Mouse (Mus musculus) limb, embryonic 13.5 days (tissue): ENCODE measurements around the gene Yipf2. TPM values are rescaled to one million over a fixed set of nuclear protein-coding genes. Genes with fewer than 3 reads are reported as not detected.

ENCODE experiments used
- ATAC-seq: fragments of 200-750 bp; cut with Nextera tagmentation; 2 replicates; pipeline ENCODE4 v1.8.0; 2017; ENCODE audit warnings: low read depth, moderate number of reproducible peaks, moderate TSS enrichment; ENCODE audit not compliant: low FRiP score
- H3K27ac ChIP-seq: fragments of 300-500 bp; sonication (generic); 2 replicates; pipeline ENCODE4 v1.5.1; 2015; ENCODE audit warnings: inconsistent platforms, mild to moderate bottlenecking, moderate library complexity
- H3K27me3 ChIP-seq: fragments of 300-500 bp; sonication (generic); 2 replicates; pipeline ENCODE4 v1.6.1; 2015; ENCODE audit warnings: mild to moderate bottlenecking, inconsistent platforms
- H3K36me3 ChIP-seq: fragments of 300-500 bp; sonication (generic); 2 replicates; pipeline ENCODE4 v1.6.1; 2015; ENCODE audit warnings: inconsistent platforms, mild to moderate bottlenecking, moderate library complexity
- H3K4me1 ChIP-seq: fragments of 300-500 bp; sonication (generic); 2 replicates; pipeline ENCODE4 v1.6.1; 2015; ENCODE audit warnings: inconsistent platforms
- H3K4me2 ChIP-seq: fragments of 300-500 bp; sonication (generic); replicated peaks from 2 replicates; pipeline ENCODE4 v1.6.1; 2015; ENCODE audit warnings: inconsistent platforms, mild to moderate bottlenecking, moderate library complexity
- H3K4me3 ChIP-seq: fragments of 300-500 bp; sonication (generic); 2 replicates; pipeline ENCODE4 v1.5.1; 2015; ENCODE audit warnings: moderate library complexity, mild to moderate bottlenecking, inconsistent platforms
- H3K9ac ChIP-seq: fragments of 300-500 bp; sonication (generic); 2 replicates; pipeline ENCODE4 v1.6.1; 2015; ENCODE audit warnings: mild to moderate bottlenecking, inconsistent platforms
- H3K9me3 ChIP-seq: fragments of 300-500 bp; sonication (generic); 2 replicates; pipeline ENCODE4 v1.6.1; 2016; ENCODE audit warnings: inconsistent platforms
- WGBS: fragments of 180-500 bp; shearing (Covaris S2); methylation state at CpG from one replicate; pipeline ENCODE4 v1.1.7; 2015; 5-methylcytosine and 5-hydroxymethylcytosine counted together
- polyA plus RNA-seq: library from polyadenylated mRNA; unstranded; fragments of >200 nt; fragmentation: Nextera tagmentation; extraction: Ambion mirVana; gene quantifications from 2 replicates; pipeline ENCODE4 v1.2.1, GENCODE M21; 2015

Gene Yipf2
- polyA plus RNA-seq, 1 experiment from 2014 or later: 23.9 TPM

GRCm38 (mm10) chr9:21568657-21569255 lies 23.9 kb downstream of the Yipf2 start:
- Histone ChIP-seq H3K4me2 (no peak overlapping the region), H3K4me1 (no peaks in the 10 kb centered on the region), H3K9me3 (no peaks in the 10 kb centered on the region), H3K4me3 (no peak overlapping the region), H3K27me3 (no peaks in the 10 kb centered on the region), H3K9ac (no peak overlapping the region), H3K27ac (no peak overlapping the region), H3K36me3 (peaks cover 55% of the 10 kb centered on the region)
- 84% methylated on average over 8 of the region's 8 CpGs for WGBS
- ATAC-seq: no peak

GRCm38 (mm10) chr9:21567051-21567450 lies 25.6 kb downstream of the Yipf2 start:
- no peak overlapping the region for H3K27ac ChIP-seq
- no peaks in the 10 kb centered on the region for H3K27me3 ChIP-seq
- no peak overlapping the region for H3K9ac ChIP-seq
- no peaks in the 10 kb centered on the region for H3K9me3 ChIP-seq
- no peak for ATAC-seq
- no peaks in the 10 kb centered on the region for H3K4me1 ChIP-seq
- 85% methylated on average over 2 of the region's 2 CpGs for WGBS
- H3K36me3 ChIP-seq: peaks cover 47% of the 10 kb centered on the region
- H3K4me3 ChIP-seq: no peak overlapping the region
- H3K4me2 ChIP-seq: no peak overlapping the region

GRCm38 (mm10) chr9:21566538-21566937 lies 26.1 kb downstream of the Yipf2 start:
- Histone ChIP-seq H3K9me3 (no peaks in the 10 kb centered on the region), H3K36me3 (peaks cover 46% of the 10 kb centered on the region), H3K27me3 (no peaks in the 10 kb centered on the region), H3K4me3 (no peak overlapping the region), H3K4me2 (no peak overlapping the region), H3K9ac (no peak overlapping the region), H3K4me1 (no peaks in the 10 kb centered on the region), H3K27ac (no peak overlapping the region)
- no peak for ATAC-seq
- 76% methylated on average over 1 of the region's 1 CpGs for WGBS

GRCm38 (mm10) chr9:21565004-21565586 lies 27.5 kb downstream of the Yipf2 start:
- no peak overlapping the region for H3K27ac ChIP-seq
- no peaks in the 10 kb centered on the region for H3K27me3 ChIP-seq
- no peak overlapping the region for H3K4me3 ChIP-seq
- H3K36me3 ChIP-seq: peaks cover 38% of the 10 kb centered on the region
- H3K4me2 ChIP-seq: no peak overlapping the region
- no peaks in the 10 kb centered on the region for H3K9me3 ChIP-seq
- 88% methylated on average over 4 of the region's 4 CpGs for WGBS
- H3K9ac ChIP-seq: no peak overlapping the region
- ATAC-seq: no peak
- H3K4me1 ChIP-seq: no peaks in the 10 kb centered on the region

- H3K27me3 ChIP-seq: no peaks in the 10 kb centered on the region
- WGBS: 77% methylated on average over 1 of the region's 1 CpGs
- no peak for ATAC-seq
- H3K4me2 ChIP-seq: no peak overlapping the region
- H3K4me3 ChIP-seq: no peak overlapping the region
- H3K9me3 ChIP-seq: no peaks in the 10 kb centered on the region
- peaks cover 31% of the 10 kb centered on the region for H3K36me3 ChIP-seq
- no peaks in the 10 kb centered on the region for H3K4me1 ChIP-seq
- H3K9ac ChIP-seq: no peak overlapping the region
- no peak overlapping the region for H3K27ac ChIP-seq
These were observed 28.2 kb downstream of the Yipf2 start for GRCm38 (mm10) chr9:21564420-21564819.

GRCm38 (mm10) chr9:21559151-21559550 lies 33.5 kb downstream of the Yipf2 start:
- no peak overlapping the region for H3K4me3 ChIP-seq
- no peak overlapping the region for H3K9ac ChIP-seq
- H3K9me3 ChIP-seq: no peaks in the 10 kb centered on the region
- H3K4me2 ChIP-seq: no peak overlapping the region
- ATAC-seq: no peak
- H3K36me3 ChIP-seq: peaks cover 50% of the 10 kb centered on the region
- WGBS: 95% methylated on average over 3 of the region's 3 CpGs
- no peak overlapping the region for H3K27ac ChIP-seq
- H3K27me3 ChIP-seq: no peaks in the 10 kb centered on the region
- no peaks in the 10 kb centered on the region for H3K4me1 ChIP-seq

GRCm38 (mm10) chr9:21558366-21558765 lies 34.3 kb downstream of the Yipf2 start:
- ATAC-seq: no peak
- 91% methylated on average over 4 of the region's 4 CpGs for WGBS

GRCm38 (mm10) chr9:21557556-21557955 lies 35.1 kb downstream of the Yipf2 start:
- 97% methylated on average over 2 of the region's 2 CpGs for WGBS
- Histone ChIP-seq H3K27ac (no peak overlapping the region), H3K9me3 (no peaks in the 10 kb centered on the region), H3K27me3 (no peaks in the 10 kb centered on the region), H3K4me2 (no peak overlapping the region), H3K36me3 (peaks cover 59% of the 10 kb centered on the region), H3K9ac (no peak overlapping the region), H3K4me3 (no peak overlapping the region), H3K4me1 (no peaks in the 10 kb centered on the region)
- no peak for ATAC-seq

More at GRCm38 (mm10) chr9:21558366-21558765, 34.3 kb downstream of the Yipf2 start:
- no peak overlapping the region for H3K27ac ChIP-seq
- H3K9me3 ChIP-seq: no peaks in the 10 kb centered on the region
- H3K4me1 ChIP-seq: no peaks in the 10 kb centered on the region
- H3K9ac ChIP-seq: no peak overlapping the region
- no peaks in the 10 kb centered on the region for H3K27me3 ChIP-seq
- no peak overlapping the region for H3K4me2 ChIP-seq
- peaks cover 57% of the 10 kb centered on the region for H3K36me3 ChIP-seq
- H3K4me3 ChIP-seq: no peak overlapping the region

GRCm38 (mm10) chr9:21556996-21557395 lies 35.6 kb downstream of the Yipf2 start:
- no peak for ATAC-seq
- Histone ChIP-seq H3K4me1 (no peaks in the 10 kb centered on the region), H3K4me2 (no peak overlapping the region)

GRCm38 (mm10) chr9:21555198-21555742 lies 37.4 kb downstream of the Yipf2 start:
- Histone ChIP-seq H3K9ac (no peak overlapping the region), H3K9me3 (no peaks in the 10 kb centered on the region), H3K4me1 (no peaks in the 10 kb centered on the region), H3K4me2 (no peak overlapping the region), H3K27ac (no peak overlapping the region), H3K4me3 (no peak overlapping the region), H3K36me3 (peaks cover 61% of the 10 kb centered on the region), H3K27me3 (no peaks in the 10 kb centered on the region)
- 82% methylated on average over 6 of the region's 6 CpGs for WGBS
- ATAC-seq: no peak

More at GRCm38 (mm10) chr9:21556996-21557395, 35.6 kb downstream of the Yipf2 start:
- no peaks in the 10 kb centered on the region for H3K9me3 ChIP-seq
- H3K9ac ChIP-seq: no peak overlapping the region
- H3K27me3 ChIP-seq: no peaks in the 10 kb centered on the region
- no peak overlapping the region for H3K4me3 ChIP-seq
- WGBS: 92% methylated on average over 2 of the region's 2 CpGs
- H3K36me3 ChIP-seq: peaks cover 58% of the 10 kb centered on the region
- H3K27ac ChIP-seq: no peak overlapping the region

- no peak overlapping the region for H3K27ac ChIP-seq
- no peak overlapping the region for H3K4me3 ChIP-seq
- H3K4me2 ChIP-seq: no peak overlapping the region
- no peaks in the 10 kb centered on the region for H3K9me3 ChIP-seq
- peaks cover 62% of the 10 kb centered on the region for H3K36me3 ChIP-seq
- H3K9ac ChIP-seq: no peak overlapping the region
- no peak for ATAC-seq
- H3K4me1 ChIP-seq: peaks cover 6% of the 10 kb centered on the region
- WGBS: 79% methylated on average over 6 of the region's 6 CpGs
- no peaks in the 10 kb centered on the region for H3K27me3 ChIP-seq
These were observed 38.9 kb downstream of the Yipf2 start for GRCm38 (mm10) chr9:21553607-21554273.

- 96% methylated on average over 2 of the region's 2 CpGs for WGBS
- H3K27me3 ChIP-seq: no peaks in the 10 kb centered on the region
- no peak overlapping the region for H3K4me3 ChIP-seq
- H3K9me3 ChIP-seq: no peaks in the 10 kb centered on the region
- no peak overlapping the region for H3K27ac ChIP-seq
- H3K4me1 ChIP-seq: peaks cover 14% of the 10 kb centered on the region
- peaks cover 43% of the 10 kb centered on the region for H3K36me3 ChIP-seq
- H3K9ac ChIP-seq: no peak overlapping the region
- H3K4me2 ChIP-seq: no peak overlapping the region
- no peak for ATAC-seq
These were observed 41.6 kb downstream of the Yipf2 start for GRCm38 (mm10) chr9:21551049-21551448.
